ENCODE assay signal across 23 mouse cellular contexts in genomic region chr1:119279261-119279660, GRCm38 (mm10).
DNase-seq lines count a peak whose midpoint lies in the region; ATAC-seq and TF ChIP-seq lines count a peak whose summit lies in the region.
"Had no signal": no experiment of that assay in that cellular context is flagged by ENCODE, and none has a peak within 500 bp of the region (broad histone marks: within the 10 kb centered on the region; RNA-seq: fewer than 3 reads in every experiment).

No protein-coding gene starts in this region.

- H3K4me3 ChIP-seq in kidney, adult 2 months (ENCODE audit: insufficient read depth, low read depth, low read length) = no peak overlapping the region
- H3K4me3 ChIP-seq in lung, embryonic 14.5 days (ENCODE audit: low read depth, low read length) = no peak overlapping the region
- H3K4me3 ChIP-seq in lung, adult 2 months (replicated peaks; ENCODE audit: extremely low read depth, low read depth, low read length) = no peak overlapping the region
- no peak overlapping the region for H3K4me3 ChIP-seq in stomach, postnatal 0 days (ENCODE audit: low read depth, low read length)
- H3K4me3 ChIP-seq: erythroblast, embryonic 14.5 days; heart, embryonic 15.5 days; midbrain, embryonic 13.5 days had no signal

- no peak for ATAC-seq in lung, embryonic 14.5 days (ENCODE audit: insufficient read depth)
- ATAC-seq in stomach, postnatal 0 days (ENCODE audit: low FRiP score, low TSS enrichment) = no peak
- ATAC-seq: CD4-positive, CD25-positive, alpha-beta regulatory T cell, adult 4 months; hindbrain, embryonic 16.5 days; midbrain, embryonic 13.5 days had no signal

- TF ChIP-seq CTCF in kidney, adult 2 months (conservative IDR thresholded peaks at IDR 0.05; ENCODE audit: insufficient read depth, insufficient read length, low read depth, low read length) = no peak
- no peak for TF ChIP-seq CTCF in lung, embryonic 14.5 days (IDR thresholded peaks at IDR 0.05; ENCODE audit: low read depth)
- TF ChIP-seq CTCF in lung, adult 2 months (IDR thresholded peaks at IDR 0.05; ENCODE audit: insufficient read depth, low read length) = no peak
- no peak for TF ChIP-seq CTCF in stomach, postnatal 0 days (IDR thresholded peaks at IDR 0.05; ENCODE audit: low read depth)

- no peaks in the 10 kb centered on the region for H3K27me3 ChIP-seq in kidney, adult 2 months (replicated peaks; ENCODE audit: control insufficient read depth, insufficient read depth, low read length)
- H3K27me3 ChIP-seq in lung, embryonic 14.5 days (ENCODE audit: insufficient read depth, low read length) = no peaks in the 10 kb centered on the region
- H3K27me3 ChIP-seq in stomach, postnatal 0 days (ENCODE audit: control insufficient read depth, insufficient read depth, low read length) = no peaks in the 10 kb centered on the region
- H3K27me3 ChIP-seq: heart, embryonic 15.5 days had no signal

- H3K36me3 ChIP-seq in kidney, adult 2 months (ENCODE audit: control insufficient read depth, insufficient read depth, low read length) = no peaks in the 10 kb centered on the region
- H3K36me3 ChIP-seq in lung, embryonic 14.5 days (ENCODE audit: insufficient read depth) = no peaks in the 10 kb centered on the region
- H3K36me3 ChIP-seq in stomach, postnatal 0 days (ENCODE audit: control insufficient read depth, insufficient read depth, low read length) = no peaks in the 10 kb centered on the region
- H3K36me3 ChIP-seq: heart, embryonic 15.5 days; midbrain, embryonic 13.5 days had no signal

- H3K9me3 ChIP-seq in lung, embryonic 14.5 days (ENCODE audit: low read depth, low read length) = no peaks in the 10 kb centered on the region
- H3K9me3 ChIP-seq in stomach, postnatal 0 days (ENCODE audit: control insufficient read depth, low read length) = no peaks in the 10 kb centered on the region
- H3K9me3 ChIP-seq: heart, embryonic 15.5 days; midbrain, embryonic 13.5 days had no signal

- H3K4me1 ChIP-seq in kidney, adult 2 months (ENCODE audit: control insufficient read depth, insufficient read depth, low read length) = no peaks in the 10 kb centered on the region
- H3K4me1 ChIP-seq in lung, embryonic 14.5 days (ENCODE audit: insufficient read depth) = no peaks in the 10 kb centered on the region
- H3K4me1 ChIP-seq in lung, adult 2 months (ENCODE audit: control insufficient read depth, insufficient read depth, low read length) = no peaks in the 10 kb centered on the region
- no peaks in the 10 kb centered on the region for H3K4me1 ChIP-seq in stomach, postnatal 0 days (replicated peaks; ENCODE audit: control insufficient read depth, insufficient read depth)
- H3K4me1 ChIP-seq: heart, embryonic 15.5 days; midbrain, embryonic 13.5 days had no signal

- no peak overlapping the region for H3K27ac ChIP-seq in kidney, adult 2 months (ENCODE audit: insufficient read depth, low read depth, low read length)
- 0 out of 2 replicates have a peak overlapping the region, but pooled peaks have one; percentile 30 for H3K27ac ChIP-seq in lung, embryonic 14.5 days (ENCODE audit: low read depth)
- H3K27ac ChIP-seq in stomach, postnatal 0 days (replicated peaks) = peak overlapping the region; percentile 53
- H3K27ac ChIP-seq: heart, embryonic 15.5 days; kidney, postnatal 0 days; liver, embryonic 14.5 days; macrophage; midbrain, embryonic 13.5 days had no signal

- no peak overlapping the region for H3K9ac ChIP-seq in lung, embryonic 14.5 days
- H3K9ac ChIP-seq in stomach, postnatal 0 days (ENCODE audit: low read length) = no peak overlapping the region
- H3K9ac ChIP-seq: heart, embryonic 15.5 days; liver, embryonic 14.5 days; midbrain, embryonic 13.5 days had no signal

- 67% methylated on average over 3 of the region's 3 CpGs for WGBS in kidney, adult 2 months
- WGBS in lung, embryonic 14.5 days = 67% methylated on average over 3 of the region's 3 CpGs
- 72% methylated on average over 3 of the region's 3 CpGs for WGBS in lung, adult 2 months
- 64% methylated on average over 3 of the region's 3 CpGs for WGBS in stomach, postnatal 0 days

- DNase-seq in kidney, adult 2 months = peak; percentile 70
- DNase-seq in kidney, postnatal 4 days = no peak
- DNase-seq in lung, embryonic 14.5 days = no peak
- DNase-seq in lung, adult 2 months = no peak
- DNase-seq in lung, postnatal 10 days = peak; percentile 23
- no peak for DNase-seq in stomach, postnatal 0 days (ENCODE audit: low spot score)
- no peak for DNase-seq in testis, postnatal 14 days (ENCODE audit: low spot score)
- DNase-seq: adrenal gland, adult 8-10 months; cerebellum, adult 2 months; cerebellum, postnatal 14 days; gastrocnemius, postnatal 10 days; layer of hippocampus, postnatal 36 days; liver; thymus, adult 2 months; thymus, postnatal 36 days had no signal

- no peak for TF ChIP-seq POLR2A in kidney, adult 2 months (IDR thresholded peaks at IDR 0.05; ENCODE audit: low read depth, low read length)
- no peak for TF ChIP-seq POLR2A in lung, adult 2 months (IDR thresholded peaks at IDR 0.05; ENCODE audit: borderline replicate concordance, extremely low read depth, low read depth, low read length)

- TF ChIP-seq EP300 in stomach, postnatal 0 days (optimal IDR thresholded peaks at IDR 0.05) = no peak

- no peak overlapping the region for H3K4me2 ChIP-seq in lung, embryonic 14.5 days
- no peak overlapping the region for H3K4me2 ChIP-seq in stomach, postnatal 0 days (replicated peaks; ENCODE audit: low read depth)
- H3K4me2 ChIP-seq: heart, embryonic 15.5 days; midbrain, embryonic 13.5 days had no signal

Comparison
In these comparisons a context has a peak if more than half of its experiments do, and no peak if none do; other contexts are left out.
1. DNase-seq: peak in kidney, adult 2 months (single experiment) and lung, postnatal 10 days (single experiment); none in kidney, postnatal 4 days (0 of 2), lung, embryonic 14.5 days (single experiment), lung, adult 2 months (single experiment), stomach, postnatal 0 days (single experiment) and testis, postnatal 14 days (single experiment).